Mouse (Mus musculus) T-helper 1 cell (primary cell): ENCODE data around the gene Efemp2.

Source experiments
- in situ Hi-C: fragments of 300-600 bp; cut with MboI, MseI; formaldehyde crosslinking; loops from one replicate; pipeline ENCODE4 v1.15.1; 2025; ENCODE audit warnings: high pct_unique_total_duplicates

The Efemp2 gene

DNA sequence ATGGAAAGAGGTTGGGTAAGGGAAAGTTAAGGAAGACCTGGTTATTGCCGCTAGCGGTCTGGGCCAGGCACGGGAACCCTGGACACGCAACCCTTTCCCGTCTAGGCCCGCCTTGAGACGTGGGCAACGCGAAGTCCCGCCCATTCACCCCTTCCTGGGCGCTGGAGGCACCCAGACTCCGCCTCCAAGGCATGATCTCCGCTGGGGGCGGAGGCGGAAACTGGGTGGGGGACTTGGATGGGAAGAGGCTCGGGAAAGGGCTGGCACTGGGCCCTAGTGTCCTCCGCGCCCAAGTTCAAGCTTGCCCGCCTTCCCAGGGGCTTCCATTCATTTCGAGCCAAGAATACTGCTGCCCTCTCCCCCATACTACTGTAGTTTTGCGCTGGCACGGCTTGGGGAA is at the start of gene Efemp2:
Gene Efemp2 (plus strand): TSS at position 235 of the 400 bp plus-strand sequence.
- in situ Hi-C loops = no loop called here

DNA sequence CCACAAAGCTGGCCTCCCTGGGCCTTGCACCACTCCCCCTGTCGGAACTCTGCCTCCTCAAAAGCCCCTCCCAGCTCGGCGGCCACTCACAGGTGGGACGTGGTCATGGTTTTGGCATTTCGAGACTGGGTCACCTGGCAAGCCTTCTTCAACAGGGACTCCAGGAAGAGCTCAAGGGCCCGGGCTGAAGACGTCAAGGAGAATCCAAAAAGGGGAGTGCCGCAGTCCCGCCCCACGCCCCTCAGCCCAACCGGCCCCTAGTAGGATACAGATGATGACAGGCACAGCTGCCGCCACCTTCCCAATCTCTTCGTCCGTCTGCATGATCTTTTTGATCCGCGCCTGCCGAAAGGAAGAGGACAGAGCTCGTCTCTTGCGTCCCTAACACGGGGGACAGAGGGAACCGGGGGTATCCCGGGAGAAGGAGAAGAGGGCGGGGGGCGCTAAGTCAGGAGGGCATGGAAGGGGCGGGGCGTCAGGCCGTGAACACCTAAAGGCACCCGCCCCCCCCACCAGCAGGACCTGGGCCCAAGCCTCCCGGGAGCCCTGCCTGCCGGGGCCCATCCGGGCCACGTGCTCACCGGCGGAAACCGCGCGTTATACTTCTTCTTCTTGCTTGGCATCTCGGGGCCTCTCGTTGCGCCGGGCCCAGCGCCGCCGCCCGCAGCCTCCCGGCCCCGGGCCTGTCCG is 49.5 kb upstream of the Efemp2 start:
- in situ Hi-C loops = no loop called here

DNA sequence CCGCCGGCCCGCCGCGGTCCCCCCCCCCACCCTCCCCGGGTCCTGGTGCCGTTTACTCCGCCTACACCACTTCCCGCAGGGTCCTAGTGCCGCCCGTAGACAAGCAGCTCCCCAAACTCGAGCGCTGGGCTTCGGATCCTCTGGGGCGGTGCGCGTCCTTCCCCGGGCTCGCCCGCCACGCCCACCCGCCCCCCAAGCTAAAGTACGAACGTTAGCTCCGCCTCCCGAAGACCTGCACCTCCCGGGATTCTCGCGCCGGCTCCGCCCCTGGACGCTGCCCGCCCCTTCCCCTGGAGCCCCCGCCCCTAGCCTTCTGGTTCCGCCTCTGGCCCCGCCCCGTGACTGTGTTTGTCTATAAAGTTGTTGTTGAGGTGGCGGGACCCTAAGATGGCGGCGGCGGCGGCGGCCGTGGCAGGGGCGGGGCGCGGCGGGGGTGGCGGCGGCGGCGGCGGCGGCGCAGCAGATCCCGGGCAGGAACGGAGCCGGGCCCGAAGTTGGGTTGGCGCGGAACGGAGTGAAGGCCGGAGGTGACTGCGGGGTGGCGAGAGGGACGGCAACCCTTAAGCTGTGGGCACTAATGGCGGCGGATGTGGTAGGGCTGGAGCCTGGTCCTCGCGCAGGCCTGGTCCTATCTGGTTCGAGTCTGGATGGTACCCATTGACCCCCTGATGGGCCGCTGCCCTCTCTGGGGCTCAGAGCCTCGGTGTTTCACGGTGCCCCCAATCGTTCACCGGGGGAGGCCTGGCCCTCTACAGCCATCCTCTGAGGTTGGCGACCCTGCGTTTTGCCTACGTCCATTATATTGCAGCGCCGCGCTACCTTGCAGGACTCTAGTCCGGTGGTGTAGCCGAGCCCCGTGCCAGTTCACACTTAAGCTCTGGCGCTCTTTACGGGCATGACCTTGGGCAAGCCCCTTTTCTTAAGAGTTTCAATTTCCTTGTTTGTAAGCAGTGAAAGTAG is 48.7 kb upstream of the Efemp2 start, which contains the start of the genes Drap1 and AI837181:
Gene Drap1 (minus strand): TSS at position 198 of the 960 bp plus-strand sequence.
Gene AI837181 (plus strand): TSS at position 363 of the 960 bp plus-strand sequence.
- in situ Hi-C loops = no loop called here

DNA sequence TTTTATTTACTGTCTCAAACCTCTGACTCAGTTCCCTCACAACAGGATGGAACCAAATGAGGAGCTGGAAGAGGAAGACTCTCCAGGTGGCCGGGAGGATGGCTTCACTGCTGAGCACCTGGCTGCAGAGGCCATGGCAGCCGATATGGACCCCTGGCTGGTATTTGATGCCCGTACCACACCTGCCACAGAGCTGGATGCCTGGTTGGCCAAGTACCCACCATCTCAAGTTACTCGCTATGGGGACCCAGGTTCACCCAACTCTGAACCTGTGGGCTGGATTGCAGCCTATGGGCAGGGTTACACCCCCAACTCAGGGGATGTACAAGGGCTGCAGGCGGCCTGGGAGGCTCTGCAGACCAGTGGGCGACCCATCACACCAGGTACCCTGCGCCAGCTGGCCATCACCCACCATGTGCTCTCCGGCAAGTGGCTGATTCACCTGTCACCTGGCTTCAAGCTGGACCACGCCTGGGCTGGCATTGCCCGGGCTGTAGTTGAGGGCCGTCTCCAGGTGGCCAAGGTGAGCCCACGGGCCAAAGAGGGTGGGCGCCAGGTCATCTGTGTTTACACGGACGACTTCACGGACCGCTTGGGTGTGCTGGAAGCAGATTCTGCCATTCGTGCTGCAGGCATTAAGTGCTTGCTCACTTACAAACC is 47.7 kb upstream of the Efemp2 start:
- in situ Hi-C loops = no loop called here

DNA sequence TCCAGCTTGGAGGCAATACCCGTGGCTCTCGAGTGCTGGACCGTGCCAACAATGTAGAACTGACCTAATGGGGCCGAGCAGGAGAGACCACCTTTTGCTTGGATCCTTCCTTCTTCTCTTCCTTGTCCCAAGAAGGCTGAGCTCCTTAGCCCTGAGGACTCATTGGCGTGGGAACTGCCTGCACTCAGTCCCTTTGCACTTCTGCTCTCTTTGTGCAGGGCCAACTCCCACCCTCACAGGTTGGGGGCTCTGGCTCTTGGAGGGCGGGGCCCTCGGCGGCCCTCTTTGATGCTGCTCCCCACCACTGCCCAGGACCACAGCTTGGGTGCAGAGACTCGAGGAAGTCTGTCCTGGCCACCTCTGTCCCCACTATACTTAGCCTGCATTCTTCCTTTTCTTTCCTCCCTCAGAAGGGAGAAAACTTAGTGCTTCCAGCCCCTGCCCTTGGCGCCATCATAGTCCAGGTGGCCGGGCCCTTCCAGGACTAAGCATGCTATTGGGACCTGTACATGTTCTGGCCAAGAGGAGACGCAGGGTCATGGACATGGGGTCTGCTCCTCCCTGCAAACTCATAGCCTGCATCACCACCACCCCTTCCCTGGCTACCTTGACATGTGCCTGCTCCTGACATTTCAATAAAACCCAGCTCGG is 47.0 kb upstream of the Efemp2 start:
- in situ Hi-C loops = no loop called here

DNA sequence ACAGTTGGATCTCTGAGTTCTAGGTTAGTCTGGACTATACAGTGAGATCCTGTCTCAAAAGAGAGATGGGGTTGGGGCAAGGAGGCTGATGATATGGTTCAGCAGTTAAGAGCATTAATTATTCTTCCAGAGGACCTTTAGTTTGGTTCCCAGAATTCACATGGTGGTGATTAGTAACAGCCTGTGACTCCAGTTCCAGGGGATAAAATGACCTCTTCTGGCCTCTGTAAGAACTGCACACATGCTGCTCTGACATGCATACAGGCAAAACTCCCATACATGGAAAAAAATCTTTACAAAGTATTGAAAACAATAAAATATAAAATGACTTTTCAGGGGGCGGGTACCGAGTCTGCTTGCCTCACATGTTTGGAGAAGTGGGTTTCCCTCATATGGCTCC is 45.7 kb upstream of the Efemp2 start:
- in situ Hi-C loops = no loop called here

DNA sequence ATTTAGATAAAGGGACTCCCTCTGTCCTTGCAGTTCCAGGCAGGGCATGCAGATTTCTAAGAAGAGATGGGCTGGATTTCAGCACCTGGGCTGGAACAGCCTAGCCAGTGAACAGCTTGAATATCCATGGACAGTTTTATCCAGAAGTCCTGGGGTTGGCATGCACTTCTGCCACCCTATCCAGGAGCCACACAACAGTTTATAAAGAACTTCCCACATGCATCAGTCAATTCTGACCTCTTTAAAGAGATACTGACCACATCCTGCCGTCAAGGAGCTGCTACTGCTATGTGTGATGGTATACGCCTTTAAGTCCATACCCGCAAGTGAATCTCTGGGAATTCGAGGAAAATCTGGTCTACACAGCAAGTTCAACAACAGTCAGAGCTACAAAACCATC is 44.5 kb upstream of the Efemp2 start:
- in situ Hi-C loops = no loop called here

DNA sequence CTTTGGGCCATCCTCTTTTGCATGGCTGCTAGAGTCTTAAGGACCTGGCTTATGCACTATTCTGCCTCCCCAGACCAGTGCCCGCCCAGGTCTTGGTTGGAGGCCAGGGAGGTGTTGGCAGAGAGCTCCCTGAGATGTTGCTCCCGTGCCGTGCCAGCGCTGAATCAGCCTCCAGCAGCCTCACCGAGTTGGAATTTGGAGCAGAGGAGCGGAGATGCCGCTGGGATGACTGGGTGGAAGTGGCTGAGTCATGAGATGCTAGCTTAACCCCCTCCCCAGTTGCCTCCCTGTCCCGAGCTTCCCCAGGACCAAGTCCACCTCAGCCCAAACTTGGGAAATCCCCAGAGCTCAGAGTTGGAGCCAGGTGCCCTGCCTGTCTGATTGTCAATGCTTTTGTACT is 43.9 kb upstream of the Efemp2 start:
- in situ Hi-C loops = loop anchor here (10.0 kb wide), 1 partner anchor 1165 kb away; no protein-coding TSS in a partner anchor

DNA sequence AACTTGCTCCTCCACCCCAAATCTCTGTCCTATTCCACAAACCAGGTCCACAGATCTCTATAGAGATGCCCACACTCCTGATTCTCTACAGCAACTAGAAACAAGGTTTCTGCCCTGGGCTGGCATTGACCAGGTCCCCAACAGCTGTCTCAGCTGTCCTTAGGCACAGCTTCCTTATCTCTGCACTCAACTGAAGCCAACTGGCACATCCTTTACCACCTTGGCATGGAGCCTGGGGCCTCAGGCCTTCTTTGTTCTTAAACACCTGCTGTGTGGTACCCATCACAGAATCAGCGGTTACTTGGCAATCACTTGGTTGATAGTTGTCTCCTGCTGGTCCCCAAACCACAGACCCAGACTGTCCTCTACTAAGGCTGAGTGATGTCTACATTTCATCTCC is 43.3 kb upstream of the Efemp2 start:
- in situ Hi-C loops = loop anchor here (10.0 kb wide), 1 partner anchor 1164 kb away; no protein-coding TSS in a partner anchor

DNA sequence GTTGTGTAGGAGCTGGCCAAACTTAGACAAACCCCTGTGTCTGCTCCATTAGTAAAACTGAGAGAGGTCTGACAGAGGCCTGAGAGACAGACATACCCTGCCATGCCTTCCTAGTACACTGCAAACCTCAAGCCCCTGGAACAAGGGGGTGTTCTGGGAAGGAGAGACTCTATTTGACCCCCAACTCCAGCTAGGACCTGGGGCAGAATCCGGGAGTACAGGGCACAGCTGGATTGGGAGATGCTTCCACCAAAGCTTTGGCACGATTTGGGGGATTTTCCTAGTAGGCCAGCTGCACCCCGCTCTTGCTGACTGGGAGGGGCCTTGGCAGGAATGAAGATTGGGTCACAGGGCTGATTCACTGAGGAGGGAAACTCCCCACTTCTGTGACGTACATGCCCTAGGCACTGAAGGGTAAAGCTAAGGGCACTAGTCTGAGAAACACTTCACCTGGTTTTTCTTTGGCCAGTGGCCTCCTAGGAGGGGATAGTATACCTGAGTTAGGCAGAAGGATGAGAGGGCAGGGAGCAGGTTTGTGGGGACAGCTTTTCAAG is 41.8 kb upstream of the Efemp2 start:
- in situ Hi-C loops = loop anchor here (10.0 kb wide), 1 partner anchor 1163 kb away; no protein-coding TSS in a partner anchor

DNA sequence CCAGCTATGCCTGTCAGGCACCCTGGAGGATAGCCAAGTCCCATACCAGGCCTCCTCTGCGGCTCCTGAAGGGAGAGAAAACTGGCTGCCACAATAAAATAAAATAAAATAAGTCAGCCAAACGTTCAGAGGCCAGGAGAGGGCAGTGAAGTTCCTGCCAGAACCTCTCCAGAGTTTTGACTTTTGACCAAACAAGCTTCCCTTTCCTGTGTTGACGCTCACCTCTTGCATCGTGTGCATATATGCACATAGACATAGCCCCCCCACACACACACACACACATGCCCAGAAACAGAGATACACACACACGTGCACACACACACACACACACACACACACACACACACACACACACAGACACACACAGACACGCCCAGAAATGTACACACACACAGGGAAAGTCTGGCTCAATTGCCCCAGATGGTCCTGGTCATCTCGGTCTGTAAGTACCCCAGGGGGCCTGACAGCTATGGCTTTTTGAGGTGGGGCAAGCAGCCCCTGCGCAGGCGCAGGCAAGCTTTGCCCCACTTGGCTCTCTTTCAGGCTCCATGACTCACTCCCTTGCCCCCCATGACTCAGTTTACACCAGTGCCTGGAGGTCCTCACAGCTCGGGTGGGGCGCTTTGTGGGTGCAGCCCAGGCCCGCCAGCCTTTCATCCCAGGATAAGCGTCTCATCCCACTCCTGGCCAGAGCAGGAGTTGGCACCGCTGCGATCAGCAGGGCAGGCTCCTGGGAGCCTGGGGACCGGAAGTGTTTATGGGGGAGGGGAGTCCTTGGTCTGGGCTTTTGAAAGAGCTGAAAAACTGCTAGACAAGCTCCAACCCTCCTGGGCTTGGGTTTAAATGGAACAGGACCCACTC is 40.5 kb upstream of the Efemp2 start:
- in situ Hi-C loops = loop anchor here (10.0 kb wide), 1 partner anchor 1162 kb away; no protein-coding TSS in a partner anchor

DNA sequence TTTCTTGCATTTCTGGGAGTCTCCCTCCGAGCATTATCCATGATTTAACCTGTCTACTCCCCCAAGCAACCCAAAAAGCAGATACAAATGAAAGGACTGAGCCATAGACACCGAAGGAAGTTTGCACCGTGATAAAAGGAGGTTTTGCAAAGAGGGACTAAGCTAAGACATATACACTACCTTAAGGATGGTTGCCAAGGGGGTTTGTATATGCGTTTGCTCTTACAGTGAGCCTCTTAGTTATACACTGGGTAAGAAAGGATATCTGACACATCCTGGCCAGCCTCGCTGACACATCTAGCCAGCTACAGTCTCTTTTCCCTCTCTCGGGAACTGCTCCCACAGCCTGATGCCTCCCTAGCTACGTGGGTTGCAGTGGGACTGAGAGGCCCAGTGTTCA is 39.8 kb upstream of the Efemp2 start:
- in situ Hi-C loops = loop anchor here (10.0 kb wide), 1 partner anchor 1161 kb away; no protein-coding TSS in a partner anchor

DNA sequence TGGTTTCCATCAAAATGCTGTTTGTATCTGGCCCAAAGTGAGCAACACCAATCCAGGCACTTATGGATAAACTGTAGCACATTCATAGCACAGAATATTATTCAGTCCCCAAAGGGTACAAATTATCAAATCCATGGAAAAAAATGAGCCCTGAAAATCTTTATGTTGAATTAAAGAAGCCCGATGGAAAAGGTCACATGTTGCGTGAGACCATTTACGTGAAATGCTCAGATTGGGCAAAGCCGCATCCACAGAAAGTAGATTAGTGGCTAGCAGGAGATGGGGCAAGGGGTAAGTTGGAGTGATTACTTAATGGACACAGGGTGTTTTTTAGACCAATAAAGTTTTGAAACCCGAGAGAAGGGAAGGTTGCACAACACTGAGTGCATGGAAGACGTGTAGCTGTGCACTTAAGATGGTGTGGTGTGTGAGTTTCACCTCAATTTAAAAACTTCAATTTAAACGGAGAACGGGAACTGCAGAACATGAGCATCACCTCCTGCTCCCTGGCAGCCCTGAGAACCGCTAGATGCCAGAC is 29.3 kb upstream of the Efemp2 start:
- in situ Hi-C loops = no loop called here

DNA sequence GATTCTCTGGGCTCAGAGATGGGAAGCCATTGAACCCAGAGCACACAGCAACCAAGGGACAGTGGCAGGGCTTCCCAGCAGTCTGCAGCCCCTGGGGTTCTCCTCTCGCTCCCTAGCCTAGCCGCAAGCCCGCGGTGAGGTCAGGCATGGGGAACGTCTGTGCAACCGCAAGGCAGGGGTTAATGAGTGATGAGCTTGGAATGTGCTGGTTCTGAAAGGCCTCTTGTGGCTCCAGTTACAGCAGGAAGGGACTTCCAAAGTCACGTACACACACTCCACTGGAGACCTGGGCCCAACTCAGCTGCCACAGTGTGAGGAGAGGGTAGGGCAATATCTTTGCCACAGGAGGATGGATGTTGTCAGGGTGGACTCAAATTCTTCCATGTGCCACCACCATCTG is 28.8 kb upstream of the Efemp2 start:
- in situ Hi-C loops = no loop called here

DNA sequence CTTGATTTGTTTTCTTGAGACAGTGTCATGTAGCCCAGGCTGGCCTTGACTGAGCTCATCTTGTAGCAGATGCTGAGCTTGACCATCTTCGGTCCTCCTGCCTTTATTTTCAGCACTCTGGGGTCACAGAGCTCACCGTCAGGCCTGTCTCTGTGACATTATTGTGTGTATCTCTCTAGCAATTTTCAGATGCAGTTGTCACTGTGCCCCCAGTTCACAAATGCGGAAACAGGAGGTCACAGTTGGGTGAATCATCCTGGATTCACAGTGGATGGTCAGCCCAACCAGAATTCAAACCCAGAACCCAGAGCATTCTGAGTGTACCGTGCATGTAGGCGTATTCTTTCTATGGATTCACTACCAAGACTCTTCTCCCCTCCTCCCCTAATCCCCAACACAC is 28.0 kb upstream of the Efemp2 start:
- in situ Hi-C loops = no loop called here

DNA sequence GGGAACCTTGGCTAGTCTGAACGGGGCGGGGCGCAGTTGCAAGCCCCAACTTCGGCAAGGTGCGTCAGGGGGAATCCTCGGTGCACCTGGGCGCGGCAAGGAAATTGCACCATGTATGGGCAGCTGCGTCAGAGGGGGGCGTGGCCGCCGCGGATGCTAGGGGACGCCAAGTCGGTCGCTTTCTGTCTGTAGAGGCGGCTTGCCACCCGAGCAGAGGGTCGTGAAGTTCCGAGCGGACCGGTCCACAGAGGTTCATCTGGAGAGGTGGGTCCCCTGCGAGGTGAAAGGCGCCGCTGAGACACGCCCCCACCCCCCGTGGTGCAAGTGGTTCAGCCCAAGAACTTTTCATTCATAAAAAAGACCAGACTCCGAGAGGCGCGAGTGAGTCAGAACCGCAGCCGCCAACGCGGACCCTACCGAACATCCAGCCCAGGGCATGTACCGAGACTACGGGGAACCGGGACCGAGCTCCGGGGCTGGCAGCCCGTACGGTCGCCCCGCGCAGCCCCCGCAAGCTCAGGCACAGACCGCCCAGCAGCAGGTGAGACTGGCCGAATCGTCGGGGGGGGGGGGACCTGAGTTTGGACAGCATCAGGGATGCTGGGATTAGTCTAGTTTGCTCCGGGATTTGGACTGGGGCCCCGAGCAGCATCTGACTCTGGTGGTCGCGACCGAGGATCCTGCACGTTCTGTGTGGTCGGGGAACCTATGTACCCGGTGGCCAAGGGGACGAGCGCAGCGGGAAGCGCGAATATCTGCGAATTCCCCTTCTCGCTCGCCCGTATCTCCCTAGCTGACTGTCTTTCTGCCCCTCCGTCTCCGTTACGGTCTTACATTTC is 26.0 kb upstream of the Efemp2 start, which contains the start of gene Fosl1:
Gene Fosl1 (plus strand): TSS at position 33 of the 839 bp plus-strand sequence.
- in situ Hi-C loops = no loop called here

DNA sequence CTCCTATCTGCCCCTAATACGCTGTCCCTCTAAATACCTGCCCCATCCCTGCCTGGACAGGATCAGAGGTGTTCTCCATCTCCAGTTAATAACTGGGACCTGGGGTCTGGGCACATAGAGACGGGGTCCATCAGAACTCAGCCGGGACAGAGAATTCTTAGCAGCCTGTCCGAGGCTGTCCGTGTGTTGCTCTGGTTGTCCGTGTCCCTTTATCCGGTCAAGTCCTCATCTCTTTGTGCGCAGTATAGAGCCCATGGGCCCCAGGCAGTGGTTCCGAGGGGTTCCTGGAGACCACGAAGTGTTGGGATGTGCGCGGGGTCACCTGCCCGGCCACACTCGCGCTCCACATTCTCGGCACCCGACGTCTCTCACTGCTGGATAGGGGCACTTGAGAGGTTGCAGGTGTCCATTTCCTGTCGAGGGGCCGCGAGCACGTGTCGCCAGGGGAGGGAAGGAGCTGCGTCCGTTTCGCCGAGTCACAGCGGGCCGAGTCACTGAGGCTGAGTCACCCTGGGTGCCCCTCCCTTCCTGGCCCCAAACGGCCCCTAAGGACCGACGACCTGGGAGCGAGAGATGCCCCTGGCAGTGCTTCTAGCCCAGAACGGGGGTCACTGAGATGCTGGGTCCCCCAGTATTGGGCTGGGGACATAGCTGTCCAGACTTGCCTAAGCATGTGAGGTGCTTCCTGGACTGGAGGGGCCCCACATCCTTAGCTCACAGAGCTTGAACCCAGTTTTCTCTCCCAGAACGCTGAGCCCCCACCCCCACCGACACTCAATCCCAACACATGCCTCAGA is 25.2 kb upstream of the Efemp2 start:
- in situ Hi-C loops = no loop called here

DNA sequence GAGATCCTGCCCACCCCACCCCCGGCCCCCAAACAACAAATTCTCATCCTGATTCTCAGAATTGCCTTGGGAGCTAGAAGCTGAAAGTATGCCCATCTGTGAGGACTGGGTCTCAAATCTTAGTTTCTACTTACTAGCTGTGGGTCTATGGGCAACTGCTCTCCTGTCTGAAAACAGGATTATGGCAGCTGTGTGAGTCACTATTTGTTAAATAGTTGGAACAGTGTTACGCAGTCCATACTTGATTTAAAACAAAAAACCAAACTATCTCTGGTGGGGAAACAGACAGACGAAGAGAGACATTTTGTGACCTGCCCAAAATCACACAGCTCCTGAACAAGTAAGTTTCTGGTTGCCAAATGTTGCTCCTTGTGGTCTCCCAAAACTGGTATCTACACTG is 24.1 kb upstream of the Efemp2 start:
- in situ Hi-C loops = no loop called here
